25 mouse cellular contexts compared by ENCODE assay signal in the genomic region with DNA sequence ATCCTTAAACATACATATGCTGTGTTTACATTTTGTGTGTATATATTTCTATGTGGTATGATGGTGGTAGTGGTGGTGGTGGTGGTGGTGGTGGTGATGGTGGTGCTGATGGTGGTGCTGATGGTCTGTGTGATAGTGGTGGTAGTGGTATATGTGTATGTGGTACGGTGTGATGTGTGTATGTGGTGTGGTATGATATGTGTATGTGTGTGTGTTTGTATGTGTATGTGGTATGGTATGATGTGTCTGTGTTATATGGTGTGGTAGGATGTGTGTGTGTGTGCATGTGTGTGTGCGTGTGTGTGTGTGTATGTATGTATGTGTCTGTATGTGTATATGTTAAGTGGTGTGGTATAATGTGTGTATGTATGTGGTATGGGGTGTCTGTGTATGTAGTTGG.
"Had no signal": no experiment of that assay in that cellular context is flagged by ENCODE, and none has a peak within 500 bp of the region (broad histone marks: within the 10 kb centered on the region; RNA-seq: fewer than 3 reads in every experiment).

No protein-coding gene starts in this region.

- H3K36me3 ChIP-seq: heart, embryonic 10.5 days; heart, embryonic 13.5 days; hindbrain, embryonic 10.5 days; hindbrain, embryonic 12.5 days; intestine, embryonic 15.5 days; liver, embryonic 13.5 days had no signal

- H3K9me3 ChIP-seq: heart, embryonic 10.5 days; heart, embryonic 13.5 days; hindbrain, embryonic 10.5 days; hindbrain, embryonic 12.5 days; intestine, embryonic 15.5 days; liver, embryonic 13.5 days had no signal

- H3K9ac ChIP-seq: heart, embryonic 13.5 days; hindbrain, embryonic 12.5 days; hindbrain, embryonic 14.5 days; intestine, embryonic 15.5 days; liver, embryonic 13.5 days had no signal

- ATAC-seq: hindbrain, embryonic 16.5 days; inflammation-experienced regulatory T-cells, adult 6 months; intestine, embryonic 15.5 days; intestine, postnatal 0 days had no signal

- H3K4me2 ChIP-seq: heart, embryonic 13.5 days; hindbrain, embryonic 12.5 days; hindbrain, embryonic 14.5 days; intestine, embryonic 15.5 days; liver, embryonic 11.5 days; liver, embryonic 13.5 days had no signal

- H3K27ac ChIP-seq: gastrocnemius, adult 2 months; heart, embryonic 10.5 days; heart, embryonic 13.5 days; hindbrain, embryonic 10.5 days; hindbrain, embryonic 12.5 days; hindbrain, embryonic 14.5 days; intestine, embryonic 15.5 days; layer of hippocampus, adult 2 months; left cerebral cortex, adult 2 months; liver, embryonic 13.5 days had no signal

- DNase-seq: gastrocnemius, adult 2 months; gastrocnemius, postnatal 10 days; gastrocnemius, postnatal 25 days; heart, adult 18-20 months; heart, postnatal 10 days; heart, postnatal 4 days; kidney, adult 18-20 months; kidney, adult 8-10 months; kidney, postnatal 10 days; kidney, postnatal 25 days; kidney, postnatal 4 days; liver; liver, embryonic 13.5 days had no signal

- H3K4me1 ChIP-seq: heart, embryonic 10.5 days; heart, embryonic 13.5 days; hindbrain, embryonic 10.5 days; hindbrain, embryonic 12.5 days; intestine, embryonic 15.5 days; liver, embryonic 13.5 days had no signal

- H3K27me3 ChIP-seq: heart, embryonic 13.5 days; hindbrain, embryonic 12.5 days; intestine, embryonic 15.5 days; liver, embryonic 13.5 days had no signal

- H3K4me3 ChIP-seq: gastrocnemius, adult 2 months; heart, embryonic 10.5 days; heart, embryonic 13.5 days; hindbrain, embryonic 10.5 days; hindbrain, embryonic 12.5 days; intestine, embryonic 15.5 days; layer of hippocampus, adult 2 months; left cerebral cortex, adult 2 months; liver, embryonic 13.5 days had no signal
